Mouse (Mus musculus) brain, embryonic 14.5 days (tissue): ENCODE data around the gene Dazap1. TPM values are rescaled to one million over a fixed set of nuclear protein-coding genes. Genes with fewer than 3 reads are reported as not detected.
"Not testable (repeated sequence)": the region's sequence is repeated elsewhere in the genome, so short reads cannot be mapped to it uniquely, and the experiment has no call there.

ENCODE experiments used
- DNase-seq: peaks from one replicate; pipeline ENCODE4 v3.0.0-alpha.2; 2011; ENCODE audit warnings: low read depth
- CTCF ChIP-seq: fragments of 200-500 bp; IDR thresholded peaks from 2 replicates; pipeline ENCODE4 v1.5.1; 2012; ENCODE audit warnings: inconsistent platforms, mild to moderate bottlenecking, moderate library complexity, borderline replicate concordance; ENCODE audit not compliant: insufficient read depth, insufficient read length; ENCODE audit errors: extremely low read depth
- POLR2A ChIP-seq: fragments of 200-500 bp; IDR thresholded peaks from 2 replicates; pipeline ENCODE4 v1.6.1; 2012; ENCODE audit warnings: mild to moderate bottlenecking, inconsistent platforms, borderline replicate concordance; ENCODE audit not compliant: poor library complexity, insufficient read depth, insufficient read length, severe bottlenecking; ENCODE audit errors: extremely low read depth
- polyA plus RNA-seq: library from polyadenylated mRNA; depleted of rRNA; stranded (reverse); fragments of >200 nt; gene quantifications from 2 replicates; pipeline ENCODE4 v1.2.3, GENCODE M21; 2012

Dazap1 gene
- polyA plus RNA-seq, 1 experiment, result 207 TPM

GRCm38 (mm10) chr10:80237020-80237419 is 24.3 kb upstream of the Dazap1 start:
- TF ChIP-seq CTCF (no peak), POLR2A (no peak)
- no peak for DNase-seq

GRCm38 (mm10) chr10:80238306-80238705 is 23.0 kb upstream of the Dazap1 start:
- DNase-seq, result no peak
- no peak for TF ChIP-seq POLR2A
- no peak for TF ChIP-seq CTCF

GRCm38 (mm10) chr10:80239791-80240190 is 21.5 kb upstream of the Dazap1 start:
- no peak for DNase-seq
- no peak for TF ChIP-seq CTCF
- TF ChIP-seq POLR2A, result no peak

- DNase-seq, result peak; percentile 76
- TF ChIP-seq POLR2A, result no peak
- TF ChIP-seq CTCF, result no peak
Observed at GRCm38 (mm10) chr10:80242088-80242487, 19.2 kb upstream of the Dazap1 start.

- no peak for DNase-seq
- TF ChIP-seq CTCF (no peak), POLR2A (no peak)
Observed at GRCm38 (mm10) chr10:80242607-80243006, 18.7 kb upstream of the Dazap1 start.

DNA sequence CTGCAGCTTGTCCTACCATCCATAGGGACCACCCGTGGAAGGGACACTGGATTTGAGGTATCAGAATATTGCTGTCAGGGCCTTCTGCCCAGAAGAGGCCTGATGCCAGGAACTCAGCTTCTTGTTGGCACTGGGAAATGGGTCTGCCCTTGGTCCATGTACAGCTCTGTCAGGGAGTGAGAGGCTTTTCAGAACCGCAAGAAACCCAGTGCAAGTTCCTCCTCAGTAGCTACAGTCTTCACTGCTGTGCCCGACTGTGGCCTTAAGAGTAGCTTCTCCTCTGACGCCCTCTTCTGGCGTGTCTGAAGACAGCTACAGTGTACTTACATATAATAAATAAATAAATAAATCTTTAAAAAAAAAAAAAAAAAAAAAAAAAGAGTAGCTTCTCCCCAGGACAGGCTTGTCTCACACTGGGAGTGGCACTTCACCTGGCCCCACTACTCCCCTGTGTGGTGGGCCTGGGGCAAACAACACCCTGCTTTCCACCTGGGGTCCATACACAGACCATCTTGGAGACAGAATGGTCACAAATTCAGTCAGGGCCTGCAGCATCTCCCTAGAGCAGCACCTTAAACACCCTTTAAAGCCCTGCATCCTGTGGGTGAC is 16.4 kb upstream of the Dazap1 start:
- peak; percentile 28; the same call in 1 of the 2 replicates for TF ChIP-seq CTCF
- no peak for TF ChIP-seq POLR2A
- DNase-seq, result peak; percentile 88

DNA sequence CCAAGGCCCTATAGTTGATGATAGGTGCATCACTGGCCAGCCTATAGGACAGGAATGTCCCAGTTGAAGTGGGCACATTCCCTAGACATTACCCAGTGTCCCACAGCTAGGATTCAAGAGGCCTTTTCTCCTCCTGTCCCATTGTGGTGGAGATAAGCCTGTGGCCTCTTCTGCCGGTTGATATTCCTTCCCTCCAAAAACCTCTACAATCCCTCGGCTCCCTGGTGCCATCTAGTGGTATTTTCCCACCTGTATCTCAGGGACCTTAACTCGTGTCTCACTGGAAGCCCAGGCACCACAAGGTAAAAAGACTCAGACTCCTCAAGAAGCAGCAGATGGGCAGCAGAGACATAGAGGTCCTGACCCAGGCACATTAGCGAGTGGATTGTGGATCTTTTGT is 15.7 kb upstream of the Dazap1 start:
- DNase-seq, result peak; percentile 93
- TF ChIP-seq CTCF, result peak; percentile 85; the same call in 1 of the 2 replicates
- no peak for TF ChIP-seq POLR2A

- peak; percentile 77 for DNase-seq
- no peak for TF ChIP-seq POLR2A
- peak; percentile 37; the same call in 1 of the 2 replicates for TF ChIP-seq CTCF
Observed at GRCm38 (mm10) chr10:80247849-80248248, 13.4 kb upstream of the Dazap1 start.

DNA sequence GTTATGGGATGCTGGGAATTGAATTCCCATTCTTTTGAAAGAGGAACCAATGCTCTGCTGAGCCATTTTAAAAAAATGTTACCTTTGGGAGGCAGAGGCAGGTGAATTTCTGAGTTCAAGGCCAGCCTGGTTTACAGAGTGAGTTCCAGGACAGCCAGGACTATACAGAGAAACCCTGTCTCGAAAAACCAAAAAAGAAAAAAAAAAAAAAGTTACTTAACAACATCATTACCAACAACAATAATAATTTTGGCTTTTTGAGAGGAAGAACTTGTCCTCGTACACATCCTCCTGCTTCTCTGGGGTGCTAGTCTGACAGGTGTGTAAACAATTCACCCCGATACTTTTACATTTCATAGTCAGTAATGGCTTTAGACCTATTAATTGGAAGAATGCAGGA is 12.8 kb upstream of the Dazap1 start:
- DNase-seq, result not testable (repeated sequence)

DNA sequence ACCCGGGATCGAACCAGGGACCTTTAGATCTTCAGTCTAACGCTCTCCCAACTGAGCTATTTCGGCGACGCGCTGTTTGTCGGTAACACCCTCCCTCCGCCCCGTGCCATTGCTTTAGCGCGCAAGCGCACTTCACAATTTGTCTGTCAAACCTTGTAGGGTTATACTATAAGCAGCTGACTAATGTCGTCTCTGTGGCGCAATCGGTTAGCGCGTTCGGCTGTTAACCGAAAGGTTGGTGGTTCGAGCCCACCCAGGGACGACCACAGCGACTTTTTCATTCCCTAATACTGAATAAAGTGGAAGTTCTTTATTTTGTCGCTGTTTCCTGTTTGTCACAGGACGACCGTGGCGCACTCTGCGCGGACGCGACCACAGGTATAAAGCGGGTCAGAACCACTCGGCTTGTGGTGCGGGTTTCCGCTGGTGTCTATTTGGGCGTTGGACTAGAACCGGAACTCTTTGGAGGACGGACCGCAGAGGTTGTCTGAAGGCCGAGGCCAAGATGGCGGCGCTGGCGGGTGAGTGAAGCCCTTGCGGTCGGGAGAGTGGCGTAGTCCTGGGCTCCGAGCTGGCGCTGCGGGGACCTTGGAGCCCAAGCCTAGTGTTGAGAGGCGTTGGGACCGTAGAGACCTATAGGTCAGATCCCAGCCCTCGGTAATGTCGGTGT is 12.2 kb upstream of the Dazap1 start, which contains the start of gene Ndufs7:
Ndufs7 (plus strand) TSS at position 151 of the 670 bp plus-strand sequence.
- TF ChIP-seq CTCF, result no peak
- TF ChIP-seq POLR2A, result peak; percentile 63; the same call in 1 of the 2 replicates
- DNase-seq, result peak; percentile 97

- no peak for DNase-seq
- TF ChIP-seq POLR2A, result no peak
- no peak for TF ChIP-seq CTCF
Observed at GRCm38 (mm10) chr10:80250059-80250458, 11.2 kb upstream of the Dazap1 start.

DNA sequence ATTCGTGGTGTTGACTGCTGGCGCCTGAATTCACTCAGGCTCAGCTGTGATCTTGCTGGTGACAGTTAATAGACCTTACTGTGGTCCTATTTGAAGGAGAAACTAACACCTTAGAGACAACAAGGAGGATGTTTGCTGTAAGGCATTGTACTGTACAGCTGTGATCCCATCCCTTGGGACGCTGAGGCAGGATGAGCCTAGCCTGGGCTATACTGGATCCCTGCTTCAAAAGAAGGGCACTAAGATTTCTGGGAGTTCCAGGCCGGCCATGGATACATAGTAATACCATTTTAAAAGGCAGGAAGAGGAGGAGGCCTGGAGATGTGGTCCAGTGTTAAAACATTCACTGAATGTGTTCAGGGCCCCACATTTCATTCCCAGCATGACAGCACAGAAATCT is 10.7 kb upstream of the Dazap1 start:
- TF ChIP-seq POLR2A (no peak), CTCF (no peak)
- DNase-seq, result no peak
